Mouse (Mus musculus) ES-E14 (cell line): ENCODE measurements at regions not wholly inside any gene's neighbourhood (a gene's known extent, or its start where the extent isn't known, plus 50 kb on each side); places are given as distances from the start of the nearest gene placed in this dataset.

Experiments used
- HCFC1 ChIP-seq: IDR thresholded peaks from 2 replicates; pipeline ENCODE4 v1.6.1; 2012; ENCODE audit warnings: low read length, inconsistent platforms, borderline replicate concordance; ENCODE audit not compliant: insufficient read depth
- MAFK ChIP-seq: IDR thresholded peaks from 2 replicates; pipeline ENCODE4 v1.6.1; 2014; ENCODE audit warnings: mild to moderate bottlenecking, low read depth, low read length, inconsistent platforms; ENCODE audit not compliant: insufficient read depth
- ZC3H11A ChIP-seq: IDR thresholded peaks from 2 replicates; pipeline ENCODE4 v1.6.1; 2012; ENCODE audit warnings: low read depth, mild to moderate bottlenecking, inconsistent platforms, low read length, borderline replicate concordance

DNA sequence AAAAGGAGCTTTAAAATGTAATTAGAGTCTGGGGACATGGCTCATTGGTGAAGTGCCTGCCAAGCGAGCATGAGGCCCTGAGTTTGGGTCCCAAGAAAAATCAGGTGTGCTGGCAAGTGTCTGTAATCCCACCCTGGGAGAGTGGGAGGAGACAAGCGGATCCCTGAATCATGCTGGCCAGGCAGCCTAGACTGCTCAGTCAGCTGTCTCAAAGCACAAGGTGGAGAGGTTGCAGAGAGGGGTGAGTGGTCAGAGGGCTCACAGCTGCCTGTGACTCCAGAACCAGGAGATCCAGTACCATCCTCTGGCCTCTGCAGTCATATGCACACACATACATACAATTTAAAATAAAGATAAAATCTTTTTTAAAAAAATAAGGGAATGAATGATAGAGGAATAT, 97.7 kb downstream of the Nptx2 start:
- no peak for TF ChIP-seq MAFK
- no peak for TF ChIP-seq ZC3H11A
- no peak for TF ChIP-seq HCFC1
